Mouse (Mus musculus): ENCODE measurements at regions not wholly inside any gene's neighbourhood (a gene's known extent, or its start where the extent isn't known, plus 50 kb on each side); places are given as distances from the start of the nearest gene placed in this dataset.

DNA sequence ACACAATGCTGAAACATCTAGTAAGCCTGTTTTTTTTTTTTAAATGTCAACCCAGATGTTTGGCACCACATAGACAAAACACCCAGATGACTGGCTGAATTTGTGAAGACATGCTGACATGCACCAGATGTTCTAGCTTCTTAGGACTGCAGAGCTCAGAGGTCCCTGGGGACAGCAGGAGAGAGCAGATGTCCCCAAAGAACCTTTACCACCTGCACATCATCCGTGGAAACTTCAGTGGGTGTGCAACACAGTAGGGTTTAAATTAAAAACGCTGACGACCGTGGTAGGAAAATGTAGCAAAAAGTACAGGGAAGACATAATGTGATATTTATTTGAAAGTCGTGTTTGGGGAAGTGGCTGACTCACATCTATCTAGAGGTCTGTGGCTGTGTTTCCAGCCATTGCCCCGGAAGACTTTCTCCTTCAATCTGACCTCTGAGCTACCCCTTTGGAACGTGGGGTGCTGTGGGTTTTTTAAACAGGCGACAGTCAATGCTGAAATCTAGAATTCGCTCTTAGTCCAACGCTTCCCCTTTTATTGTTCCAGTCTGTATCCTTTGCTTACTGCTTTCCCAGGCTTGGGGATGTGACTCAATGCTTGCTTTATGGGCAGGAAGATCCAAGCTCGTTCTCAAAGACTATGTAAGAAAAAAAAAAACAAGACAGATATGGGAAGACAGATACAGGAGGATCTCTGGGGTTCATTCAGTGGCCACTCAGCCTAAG lies 230.5 kb downstream of the Clic5 start:
- no peak for DNase-seq
- intact Hi-C loops (cut with DNase I; ENCODE audit: low total_unique reads): no loop called here

GRCm38 (mm10) chr17:44419405-44419729 lies 231.0 kb downstream of the Clic5 start:
- intact Hi-C loops (cut with DNase I; ENCODE audit: low total_unique reads): no loop called here
- DNase-seq: no peak

DNA sequence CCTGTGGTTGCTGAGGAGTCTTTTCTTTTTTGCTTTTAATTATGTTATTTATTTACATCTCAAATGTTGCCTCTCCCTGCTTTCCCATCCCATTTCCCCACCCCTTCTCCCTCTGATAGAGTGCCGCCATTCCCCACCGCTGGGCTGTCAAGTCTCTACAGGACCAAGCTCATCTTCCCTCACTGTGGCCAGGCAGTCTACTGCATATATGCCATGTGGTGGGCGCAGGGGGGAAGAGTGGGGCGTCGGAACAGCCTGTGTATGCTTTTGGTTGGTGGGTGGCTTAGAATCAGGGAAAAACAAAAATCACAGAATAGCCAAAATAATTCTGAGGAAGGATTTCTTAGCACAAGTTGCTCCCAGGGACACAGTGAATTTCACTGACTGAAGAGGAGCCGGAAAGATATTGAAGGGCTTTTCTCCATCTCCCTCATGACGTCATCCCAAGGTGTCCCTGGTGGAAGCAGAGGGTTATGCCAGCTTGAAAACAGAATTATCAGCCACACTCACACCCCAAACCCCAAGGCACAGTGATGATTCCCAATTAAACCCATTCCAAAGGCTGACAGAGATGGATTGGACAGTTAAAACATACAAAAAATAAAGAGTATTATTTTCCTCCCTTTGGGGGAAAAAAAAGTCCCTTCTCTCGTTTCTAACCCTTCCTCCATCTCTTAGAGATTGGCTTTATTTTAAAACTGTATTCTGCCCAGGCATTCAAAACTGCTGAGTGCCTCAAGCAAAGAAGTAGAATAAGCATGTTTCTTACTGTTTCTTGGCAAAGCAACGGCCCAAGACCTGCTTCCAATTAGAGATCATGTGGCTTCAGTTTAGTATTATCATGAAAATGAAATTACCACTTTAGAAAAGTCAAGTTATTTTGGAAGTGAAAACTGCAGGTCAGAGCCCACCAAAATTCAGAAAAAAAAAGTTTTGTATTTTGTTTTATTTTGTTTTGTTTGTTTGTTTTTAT lies 232.0 kb downstream of the Clic5 start:
- no peak for DNase-seq
- intact Hi-C loops (cut with DNase I; ENCODE audit: low total_unique reads): no loop called here

DNA sequence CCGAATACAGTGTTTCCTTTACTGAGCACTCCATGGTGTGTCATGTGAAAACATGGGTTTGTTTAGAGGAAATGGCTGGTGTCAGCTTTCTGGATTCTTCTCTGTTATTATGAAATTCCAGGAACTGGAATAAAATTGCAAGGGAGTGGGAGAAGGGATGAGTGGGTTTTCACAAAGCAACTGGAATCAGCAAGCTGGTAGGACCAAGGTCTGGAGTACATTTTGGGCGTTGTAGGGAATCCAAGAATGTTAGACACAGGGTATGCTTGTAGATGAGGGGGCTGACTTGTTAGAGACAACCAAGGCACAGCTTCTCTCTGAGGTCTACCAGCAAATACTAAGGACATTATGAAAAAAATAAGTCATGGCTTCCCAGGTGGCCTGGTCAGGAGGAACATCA lies 233.8 kb downstream of the Clic5 start:
- intact Hi-C loops (cut with DNase I; ENCODE audit: low total_unique reads): no loop called here
- no peak for DNase-seq

GRCm38 (mm10) chr17:44422865-44423264 lies 234.5 kb downstream of the Clic5 start:
- intact Hi-C loops (cut with DNase I; ENCODE audit: low total_unique reads): no loop called here
- DNase-seq: no peak

DNA sequence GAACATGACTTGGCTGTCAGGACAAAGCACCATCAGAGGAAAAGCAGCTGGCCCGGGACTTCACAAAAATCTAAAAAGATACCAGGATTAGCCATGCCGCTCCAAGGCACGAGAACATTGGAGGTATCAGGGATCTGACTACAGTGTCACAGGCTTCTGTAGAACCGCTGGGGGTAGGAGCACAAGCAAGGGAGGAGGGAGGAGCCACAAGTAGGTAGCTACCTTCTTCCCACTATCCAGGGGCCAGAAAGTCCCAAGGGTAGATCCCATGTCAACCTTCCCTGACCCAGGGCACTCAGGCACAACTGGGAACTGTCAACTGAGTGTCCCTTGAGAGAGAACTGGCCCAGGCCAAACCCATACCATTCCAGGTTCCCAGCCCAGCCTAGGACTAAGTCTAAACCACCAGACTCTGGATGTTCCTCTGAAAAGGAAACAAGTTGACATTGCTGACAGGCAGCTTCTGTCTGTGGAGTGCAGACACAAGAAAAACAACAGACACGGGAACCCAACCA lies 235.1 kb downstream of the Clic5 start:
- intact Hi-C loops (cut with DNase I; ENCODE audit: low total_unique reads): no loop called here
- no peak for DNase-seq

DNA sequence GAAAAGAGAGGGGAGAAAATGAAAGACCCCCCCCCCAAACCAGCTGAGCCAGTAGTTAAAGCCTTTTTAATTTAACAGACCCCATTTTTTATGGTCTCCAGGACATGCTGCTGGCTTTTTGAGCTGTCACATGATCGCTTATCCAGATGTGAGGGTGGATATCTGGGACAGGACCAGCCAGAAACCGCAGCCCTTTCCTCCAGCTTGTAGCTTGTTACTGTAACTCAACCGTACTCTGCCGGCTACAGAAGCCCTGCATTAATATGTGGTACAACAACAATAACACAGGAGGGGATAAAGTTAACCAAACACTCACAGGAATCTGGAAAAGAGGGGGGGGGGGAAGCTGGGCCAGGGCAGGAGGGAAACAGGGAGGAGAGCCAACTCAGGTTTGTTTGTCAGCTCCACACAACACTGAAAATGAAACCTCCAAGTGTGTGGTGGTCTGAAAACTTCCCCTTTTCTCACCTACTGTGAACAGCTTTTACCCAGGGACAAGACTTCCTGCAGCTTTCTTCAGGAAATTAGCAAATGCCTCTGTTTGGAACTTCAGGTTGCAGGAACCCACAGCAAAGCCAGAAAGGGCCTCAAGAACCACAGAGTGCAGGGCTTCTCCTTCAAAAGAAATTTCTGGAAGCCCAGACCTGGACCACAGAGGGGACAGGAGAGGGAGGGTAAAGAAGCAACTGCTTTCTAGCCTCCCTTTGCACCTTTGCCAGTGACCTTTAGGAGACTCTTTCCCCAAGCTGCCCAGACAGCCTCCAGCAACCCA lies 244.3 kb downstream of the Clic5 start:
- intact Hi-C loops (cut with DNase I; ENCODE audit: low total_unique reads): no loop called here
- DNase-seq: no peak

DNA sequence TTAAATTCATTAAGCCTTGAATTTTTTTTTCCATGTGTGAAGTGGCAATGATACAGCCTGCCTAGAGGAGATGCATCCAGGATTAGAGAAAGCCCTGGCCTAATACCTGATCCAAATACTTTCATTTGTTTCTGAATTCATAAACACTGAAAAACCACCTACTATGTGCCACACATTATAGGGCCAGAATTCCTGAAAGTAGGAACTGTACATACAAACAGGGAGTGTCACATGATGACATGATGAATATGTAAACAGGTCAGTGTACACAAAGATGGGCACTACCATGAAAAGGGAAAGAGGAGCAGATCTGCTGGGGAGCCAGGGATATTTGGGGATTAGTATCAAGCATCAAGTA lies 244.9 kb downstream of the Clic5 start:
- no peak for DNase-seq
- intact Hi-C loops (cut with DNase I; ENCODE audit: low total_unique reads): no loop called here

DNA sequence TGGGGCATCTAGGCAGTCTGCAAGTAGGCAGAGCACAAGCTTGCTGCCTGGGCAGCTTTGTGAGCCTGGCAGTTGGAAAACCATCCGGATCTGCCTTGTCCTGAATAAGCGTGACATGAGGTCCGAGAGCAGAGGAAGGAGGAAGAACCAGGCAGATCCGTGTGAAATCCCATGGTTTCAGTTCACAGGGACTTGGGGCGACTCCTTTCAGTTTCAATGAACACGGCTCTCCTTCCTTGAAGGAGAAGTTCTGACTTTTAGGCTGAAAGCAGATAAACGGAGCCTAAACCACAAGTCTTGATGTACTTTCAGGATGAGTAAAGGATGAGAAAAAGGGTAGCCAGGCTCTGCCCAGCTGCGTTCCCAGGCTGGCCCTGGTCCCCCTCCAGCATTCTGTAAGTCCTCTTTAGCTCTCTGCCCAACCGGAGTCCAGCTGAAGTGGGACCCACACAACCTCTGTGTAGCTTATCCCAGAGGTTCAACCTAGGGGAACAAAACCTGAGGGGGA lies 248.2 kb downstream of the Clic5 start:
- intact Hi-C loops (cut with DNase I; ENCODE audit: low total_unique reads): no loop called here

GRCm38 (mm10) chr17:44438526-44438925 lies 250.1 kb downstream of the Clic5 start:
- intact Hi-C loops (cut with DNase I; ENCODE audit: low total_unique reads): no loop called here
- no peak for DNase-seq

More for the DNA sequence above, 248.2 kb downstream of the Clic5 start:
- no peak for DNase-seq

- intact Hi-C loops (cut with DNase I; ENCODE audit: low total_unique reads): no loop called here
- no peak for DNase-seq
Measured at GRCm38 (mm10) chr17:44443460-44443859, 255.1 kb downstream of the Clic5 start.

GRCm38 (mm10) chr17:44445361-44445760 lies 257.0 kb downstream of the Clic5 start:
- DNase-seq: no peak
- intact Hi-C loops (cut with DNase I; ENCODE audit: low total_unique reads): no loop called here
